Mouse (Mus musculus): ENCODE data around the gene Gm20388.

DNA sequence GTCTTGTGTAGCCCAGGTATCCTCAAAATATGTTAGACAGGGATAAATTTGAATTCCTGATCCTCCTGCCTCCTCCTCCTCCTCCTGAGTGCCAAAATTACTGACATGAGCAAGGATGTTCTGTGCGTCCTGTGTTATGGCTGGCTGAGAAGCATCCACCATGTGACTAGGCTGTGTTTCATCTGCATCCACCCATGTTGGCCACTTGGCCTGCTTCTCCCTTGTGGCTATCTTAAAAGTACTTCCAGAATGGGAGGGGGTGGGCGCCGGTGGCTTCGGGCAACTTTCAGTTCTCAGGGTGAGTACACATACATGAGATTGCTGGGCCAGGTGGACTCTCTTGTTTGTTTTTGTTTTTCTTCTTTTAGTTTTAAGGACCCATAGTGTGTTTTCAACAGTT, 2008.5 kb downstream of the Gm20388 start:
- no peak for TF ChIP-seq POLR2A (IDR thresholded peaks at IDR 0.05; ENCODE audit: borderline replicate concordance, extremely low read depth, insufficient read depth, insufficient read length, poor library complexity, severe bottlenecking)
- TF ChIP-seq CTCF (IDR thresholded peaks at IDR 0.05; ENCODE audit: borderline replicate concordance, extremely low read depth, insufficient read depth, insufficient read length) = no peak

Data from brain, embryonic 14.5 days (tissue).